Mouse (Mus musculus): ENCODE results near the gene Eid2. TPM values are rescaled to one million over a fixed set of nuclear protein-coding genes. Genes with fewer than 3 reads are reported as not detected.

Gene Eid2
- total RNA-seq, 2 experiments from 2014 or later, result 63.8 to 73.4 TPM

DNA sequence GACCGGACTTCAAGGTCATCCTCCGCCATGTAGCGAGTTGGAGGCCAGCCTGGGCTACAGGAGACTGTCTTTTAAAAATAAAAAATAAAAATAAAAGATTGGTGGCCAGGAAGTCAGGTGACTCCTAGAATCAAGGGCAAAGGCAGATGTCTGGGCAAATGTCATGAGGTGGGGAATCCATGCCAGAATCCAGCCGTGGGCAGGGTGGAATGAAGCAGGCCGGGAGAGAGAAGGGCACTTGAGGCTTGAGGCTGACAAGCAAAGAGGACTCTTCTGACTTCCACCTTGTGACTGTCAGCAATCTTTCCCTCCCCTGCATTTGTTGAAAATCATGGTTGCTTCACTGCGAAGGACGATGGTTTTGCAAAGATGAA is 10.6 kb downstream of the Eid2 start:
- no peak for DNase-seq (ENCODE audit: low spot score in 2 of 2)
- intact Hi-C loops (cut with DNase I), result loop anchor here (5.0 kb wide), 1 partner anchor 59 kb away; the partner anchor contains the start of gene Supt5

DNA sequence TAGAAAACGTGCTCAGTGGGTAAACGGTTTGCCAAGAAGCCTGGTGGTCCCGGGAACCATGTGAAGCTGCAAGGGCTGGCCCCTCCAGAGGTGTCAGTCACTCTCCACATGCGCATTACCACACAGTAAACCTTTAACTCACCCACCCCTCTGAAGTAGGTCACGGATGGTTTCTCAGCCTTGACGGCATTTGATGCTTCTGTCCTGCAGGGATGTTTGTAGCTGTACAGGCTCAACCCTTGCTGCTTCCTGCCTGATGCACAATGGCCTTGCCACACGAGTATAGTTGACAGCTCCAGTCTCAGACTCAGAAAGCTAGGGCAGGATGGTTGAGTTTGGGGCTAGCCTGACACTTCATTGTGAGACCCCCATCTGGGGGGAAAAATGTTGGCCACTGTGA is 12.9 kb downstream of the Eid2 start:
- DNase-seq (ENCODE audit: low spot score in 2 of 2), result no peak
- intact Hi-C loops (cut with DNase I), result no loop called here

DNA sequence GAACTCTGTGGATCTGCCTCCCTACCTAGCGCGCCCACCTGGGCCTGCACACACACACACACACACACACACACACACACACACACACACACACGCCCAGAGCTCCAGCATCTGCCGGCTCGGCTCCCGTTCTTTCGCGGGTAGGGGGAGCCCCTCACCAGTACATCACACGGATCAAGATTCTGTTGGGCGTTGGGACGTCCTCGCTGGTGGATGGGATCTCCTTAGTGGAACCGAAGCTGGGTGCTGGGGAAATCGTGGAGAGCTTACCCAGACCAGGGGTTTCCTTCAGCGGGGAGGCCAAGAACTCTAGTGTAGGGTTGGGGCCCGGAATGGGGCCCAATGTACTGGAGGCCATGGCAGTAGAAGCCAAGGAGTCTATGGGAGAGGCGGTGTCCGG is 22.5 kb downstream of the Eid2 start:
- DNase-seq (ENCODE audit: low spot score in 2 of 2), result peak; percentile 12 to 40
- intact Hi-C loops (cut with DNase I), result no loop called here

DNA sequence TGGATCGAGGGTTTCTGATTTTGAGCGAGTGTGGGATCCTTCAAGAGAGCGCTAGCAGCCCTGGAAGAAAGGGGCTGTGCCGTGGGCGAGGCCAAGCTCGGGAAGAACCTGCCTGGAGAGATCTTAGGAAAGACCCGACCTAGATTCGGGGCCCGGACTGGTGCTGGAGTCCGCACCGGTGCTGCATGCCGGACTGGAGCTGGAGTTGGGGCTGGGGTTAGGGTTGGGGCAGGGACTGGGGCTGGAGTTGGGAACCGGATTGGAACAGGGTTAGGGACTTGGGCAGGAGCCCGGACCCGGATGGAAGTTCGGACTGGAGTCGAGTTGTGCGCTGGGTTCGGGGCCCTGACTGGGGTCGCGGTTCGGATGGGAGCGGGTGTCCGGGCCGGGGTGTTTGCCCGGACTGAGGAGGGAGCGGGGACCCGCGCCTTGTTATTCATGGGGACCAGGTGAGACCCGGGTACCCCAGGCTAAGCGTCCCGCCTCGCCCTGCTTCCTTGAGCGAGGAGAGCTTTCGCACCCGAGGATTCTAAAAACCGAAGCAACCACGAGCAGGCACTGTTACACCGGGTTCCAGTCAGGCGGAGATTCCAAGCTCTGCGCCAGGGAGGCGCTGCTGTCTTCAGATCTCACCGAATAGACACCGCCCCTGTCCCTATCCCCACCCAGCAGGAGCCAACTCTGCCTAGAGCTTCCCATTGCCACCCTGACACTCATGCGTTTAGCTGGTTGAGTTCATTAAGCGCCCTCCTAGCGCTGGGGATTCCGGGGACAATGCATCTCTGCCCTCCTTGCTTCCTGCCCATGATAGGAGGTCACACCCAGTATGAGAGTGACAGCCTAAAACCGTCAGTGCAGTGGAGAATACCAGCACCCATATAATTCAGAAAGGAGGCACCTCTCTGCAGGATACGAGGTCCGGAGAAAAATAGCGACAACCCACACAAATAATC is 23.2 kb downstream of the Eid2 start, which contains the start of gene Selenov:
Gene Selenov (minus strand): TSS at position 549 of the 953 bp plus-strand sequence.
- intact Hi-C loops (cut with DNase I), result no loop called here
- peak; percentile 67 to 71 for DNase-seq (ENCODE audit: low spot score in 2 of 2)

GRCm38 (mm10) chr7:28294481-28294880 is 26.8 kb downstream of the Eid2 start:
- peak; percentile 73 for DNase-seq (ENCODE audit: low spot score in 2 of 2)
- intact Hi-C loops (cut with DNase I), result no loop called here

- intact Hi-C loops (cut with DNase I), result no loop called here
- DNase-seq (ENCODE audit: low spot score in 2 of 2), result peak; percentile 52 to 77
These were observed 31.4 kb downstream of the Eid2 start for GRCm38 (mm10) chr7:28298837-28299625.

GRCm38 (mm10) chr7:28301616-28302433 is 34.1 kb downstream of the Eid2 start, which contains the start of gene Dll3:
Dll3 (minus strand) TSS chr7:28302238.
- DNase-seq (ENCODE audit: low spot score in 2 of 2), result peak in 1 of 2 experiments; percentile 59
- intact Hi-C loops (cut with DNase I), result loop anchor here (5.0 kb wide), 1 partner anchor 250 kb away; the partner anchor contains the start of gene Psmc4

DNA sequence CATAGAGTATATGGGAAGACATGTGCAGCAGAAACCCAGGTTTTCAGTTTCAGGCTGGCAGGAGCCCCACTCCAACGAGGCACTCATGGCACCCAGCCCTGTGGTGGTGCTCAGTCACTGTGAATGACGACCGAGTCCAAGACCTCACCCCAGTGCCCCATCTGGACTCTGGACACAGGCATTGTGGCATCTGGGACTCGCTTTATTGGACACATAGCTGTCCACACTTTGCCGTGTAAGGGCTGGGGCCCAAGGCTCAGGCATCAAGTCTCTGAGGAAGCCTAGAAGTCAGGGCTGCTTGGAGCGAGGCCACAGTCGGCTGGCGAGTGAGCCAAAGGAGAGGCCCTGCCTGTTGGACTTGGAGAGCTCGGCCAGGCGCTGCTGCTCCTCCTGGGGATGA is 38.0 kb downstream of the Eid2 start:
- intact Hi-C loops (cut with DNase I), result no loop called here

GRCm38 (mm10) chr7:28306216-28306615 is 38.5 kb downstream of the Eid2 start:
- intact Hi-C loops (cut with DNase I), result no loop called here
- DNase-seq (ENCODE audit: low spot score in 2 of 2), result no peak

More for the DNA sequence above, 38.0 kb downstream of the Eid2 start:
- no peak for DNase-seq (ENCODE audit: low spot score in 2 of 2)

DNA sequence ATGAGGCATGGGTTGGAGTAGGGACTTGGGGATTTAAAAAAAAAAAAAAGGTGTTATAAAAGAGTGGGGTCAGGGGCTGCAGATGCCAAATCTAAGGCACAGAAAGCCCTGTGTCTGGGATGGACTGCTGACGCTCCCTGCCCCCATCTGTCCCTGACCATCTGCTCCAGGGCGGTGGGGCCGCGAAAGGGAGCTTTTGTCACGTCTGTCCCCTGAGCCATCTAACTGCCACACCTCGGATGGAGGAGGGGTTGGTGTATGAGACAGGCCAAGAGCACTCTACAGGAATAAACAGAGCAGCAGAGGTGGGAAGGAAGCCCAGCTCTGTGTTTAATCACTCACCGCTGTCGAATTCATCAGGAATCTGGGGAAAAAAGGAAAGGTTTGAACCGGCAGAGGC is 42.1 kb downstream of the Eid2 start:
- intact Hi-C loops (cut with DNase I), result no loop called here
- no peak for DNase-seq (ENCODE audit: low spot score in 2 of 2)

GRCm38 (mm10) chr7:28311151-28311925 is 43.7 kb downstream of the Eid2 start:
- intact Hi-C loops (cut with DNase I), result no loop called here
- no peak for DNase-seq (ENCODE audit: low spot score in 2 of 2)

- peak; percentile 99 for DNase-seq (ENCODE audit: low spot score in 2 of 2)
- intact Hi-C loops (cut with DNase I), result no loop called here
These were observed 44.4 kb downstream of the Eid2 start, which contains the start of gene Timm50 for GRCm38 (mm10) chr7:28311926-28312543. Timm50 (minus strand) TSS chr7:28312072.

DNA sequence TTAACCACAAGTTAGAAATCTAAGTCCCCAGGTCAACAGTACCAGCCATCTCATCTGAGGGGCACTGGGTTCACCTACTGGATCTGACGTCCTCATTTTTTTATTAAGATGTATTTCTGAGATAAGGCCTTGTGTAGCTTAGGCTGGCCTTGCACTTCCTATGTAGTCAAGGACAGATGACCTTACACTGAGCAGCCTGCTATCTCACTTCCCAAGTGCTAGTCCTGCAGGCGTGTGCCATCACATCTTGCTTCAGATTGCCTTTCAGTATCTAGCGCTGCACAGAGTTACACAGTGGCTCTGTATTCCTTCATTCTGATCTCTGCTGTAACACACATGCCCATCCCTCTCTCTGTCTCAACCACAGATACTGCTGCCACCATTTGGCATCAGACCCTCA is 50.4 kb downstream of the Eid2 start:
- intact Hi-C loops (cut with DNase I), result no loop called here
- DNase-seq (ENCODE audit: low spot score in 2 of 2), result no peak

DNA sequence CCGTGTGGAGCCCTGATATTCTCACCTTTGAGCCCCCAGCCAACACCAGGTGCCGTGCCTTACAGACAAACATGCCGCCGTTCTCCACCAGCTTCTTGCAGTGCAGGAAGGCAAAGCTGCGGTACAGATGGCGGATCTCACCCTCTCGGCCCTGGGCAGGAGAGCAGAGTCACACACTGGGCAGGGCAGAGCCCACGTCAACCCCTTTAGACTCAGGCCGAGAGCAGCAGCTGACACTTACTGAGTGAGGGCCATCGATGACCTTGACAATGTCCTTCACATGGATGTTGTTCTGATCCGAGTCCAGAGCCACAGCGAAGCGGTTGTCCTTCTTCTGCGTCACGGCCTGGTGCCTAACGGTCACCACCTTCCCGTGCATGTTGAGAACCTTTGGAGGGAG is 51.0 kb downstream of the Eid2 start:
- intact Hi-C loops (cut with DNase I), result no loop called here
- DNase-seq (ENCODE audit: low spot score in 2 of 2), result no peak
